Comparison of ENCODE assay signal across 8 mouse cellular contexts in the genomic region with DNA sequence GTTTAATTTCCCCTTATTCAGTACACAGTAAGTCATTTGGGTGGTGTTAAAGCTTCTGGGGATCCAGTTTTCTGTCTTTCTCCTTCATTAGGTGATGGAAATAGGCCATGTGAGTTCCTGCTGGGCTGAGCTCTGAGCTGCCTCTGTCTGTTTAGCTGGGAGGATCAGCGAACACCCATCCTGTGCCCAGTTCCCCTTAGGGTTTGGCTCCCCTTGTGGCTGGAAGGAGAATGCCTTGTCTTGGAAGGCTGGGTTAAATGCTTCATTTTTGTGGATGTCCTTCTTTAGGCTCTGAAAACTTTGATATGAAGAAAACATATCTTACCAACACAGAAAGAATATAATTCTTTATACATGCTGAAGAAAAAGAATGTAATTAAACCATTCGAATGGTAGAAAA. TPM values are rescaled to one million over a fixed set of nuclear protein-coding genes. Genes with fewer than 3 reads are reported as not detected.
DNase-seq lines count a peak whose midpoint lies in the region; ATAC-seq and TF ChIP-seq lines count a peak whose summit lies in the region.

No protein-coding gene starts in this region.

- peak; percentile 28 for DNase-seq in forebrain, embryonic 14.5 days (ENCODE audit: low spot score)
- no peak for DNase-seq in testis, postnatal 14 days (ENCODE audit: low spot score)
- peak; percentile 77 for DNase-seq in naive thymus-derived CD4-positive, alpha-beta T cell, adult 2 months (ENCODE audit: low read depth)
- no peak for DNase-seq in gastrocnemius, postnatal 10 days
- no peak for DNase-seq in layer of hippocampus, adult 9-11 months

- H3K9ac ChIP-seq in forebrain, embryonic 14.5 days (ENCODE audit: low read length): no peak overlapping the region
- no peak overlapping the region for H3K9ac ChIP-seq in forebrain, embryonic 12.5 days

- TF ChIP-seq POLR2A in testis, adult 2 months (IDR thresholded peaks at IDR 0.05; ENCODE audit: control insufficient read depth, low read depth, low read length): no peak
- no peak for TF ChIP-seq POLR2A in embryonic fibroblast, embryonic 13.5 days (IDR thresholded peaks at IDR 0.05; ENCODE audit: low read depth, low read length)

- H3K9me3 ChIP-seq in forebrain, embryonic 14.5 days (replicated peaks; ENCODE audit: control insufficient read depth, low read length): no peaks in the 10 kb centered on the region
- no peaks in the 10 kb centered on the region for H3K9me3 ChIP-seq in forebrain, embryonic 12.5 days

- no peaks in the 10 kb centered on the region for H3K27me3 ChIP-seq in forebrain, embryonic 14.5 days (replicated peaks; ENCODE audit: control insufficient read depth, insufficient read depth, low read length)
- no peaks in the 10 kb centered on the region for H3K27me3 ChIP-seq in forebrain, embryonic 12.5 days
- H3K27me3 ChIP-seq in testis, adult 2 months (ENCODE audit: control insufficient read depth, insufficient read depth, low read length): no peaks in the 10 kb centered on the region

- no peak overlapping the region for H3K27ac ChIP-seq in forebrain, embryonic 14.5 days (ENCODE audit: low read depth, low read length)
- H3K27ac ChIP-seq in forebrain, embryonic 12.5 days: no peak overlapping the region
- no peak overlapping the region for H3K27ac ChIP-seq in testis, adult 2 months (ENCODE audit: control insufficient read depth, insufficient read depth, low read depth, low read length)
- peak overlapping the region; percentile 35; the same call in 1 of the 2 replicates for H3K27ac ChIP-seq in embryonic fibroblast, embryonic 13.5 days (ENCODE audit: insufficient read depth, low read length)

- no peak overlapping the region for H3K4me3 ChIP-seq in forebrain, embryonic 14.5 days (ENCODE audit: low read depth, low read length)
- H3K4me3 ChIP-seq in forebrain, embryonic 12.5 days (replicated peaks): no peak overlapping the region
- no peak overlapping the region for H3K4me3 ChIP-seq in testis, adult 2 months (ENCODE audit: control insufficient read depth, low read depth, low read length)
- no peak overlapping the region for H3K4me3 ChIP-seq in embryonic fibroblast, embryonic 13.5 days (ENCODE audit: insufficient read depth, low read length)

- 71% methylated on average over 2 of the region's 2 CpGs for WGBS in forebrain, embryonic 14.5 days
- WGBS in forebrain, embryonic 12.5 days: 67% methylated on average over 2 of the region's 2 CpGs

- H3K4me1 ChIP-seq in forebrain, embryonic 14.5 days (ENCODE audit: control insufficient read depth, insufficient read depth, low read length): no peaks in the 10 kb centered on the region
- peaks cover 3% of the 10 kb centered on the region; the same call in 1 of the 2 replicates for H3K4me1 ChIP-seq in forebrain, embryonic 12.5 days
- H3K4me1 ChIP-seq in testis, adult 2 months (ENCODE audit: control insufficient read depth, insufficient read depth, low read length): no peaks in the 10 kb centered on the region
- peaks cover 2% of the 10 kb centered on the region; the same call in 1 of the 2 replicates for H3K4me1 ChIP-seq in embryonic fibroblast, embryonic 13.5 days (ENCODE audit: control insufficient read depth, insufficient read depth, low read length)

- H3K4me2 ChIP-seq in forebrain, embryonic 14.5 days (ENCODE audit: low read length): no peak overlapping the region
- no peak overlapping the region for H3K4me2 ChIP-seq in forebrain, embryonic 12.5 days

- no peak for ATAC-seq in forebrain, embryonic 14.5 days
- ATAC-seq in forebrain, embryonic 12.5 days (ENCODE audit: low FRiP score): no peak

- TF ChIP-seq CTCF in testis, adult 2 months (IDR thresholded peaks at IDR 0.05; ENCODE audit: control insufficient read depth, insufficient read depth, insufficient replicate concordance, low read depth, low read length): peak; percentile 42; the same call in 1 of the 2 replicates
- peak; percentile 29; the same call in 1 of the 2 replicates for TF ChIP-seq CTCF in embryonic fibroblast, embryonic 13.5 days (IDR thresholded peaks at IDR 0.05; ENCODE audit: borderline replicate concordance, insufficient read depth, low read length)

- no peaks in the 10 kb centered on the region for H3K36me3 ChIP-seq in forebrain, embryonic 14.5 days (ENCODE audit: control insufficient read depth, insufficient read depth, low read length)
- H3K36me3 ChIP-seq in forebrain, embryonic 12.5 days (replicated peaks): no peaks in the 10 kb centered on the region
- H3K36me3 ChIP-seq in testis, adult 2 months (ENCODE audit: control insufficient read depth, insufficient read depth, low read length): no peaks in the 10 kb centered on the region

RNA-seq across cellular contexts. Expression of gene Abi2, which starts 19.5 kb away (rescaled TPM):
- polyA plus RNA-seq in forebrain, embryonic 14.5 days (2014; fragmentation: Nextera tagmentation; extraction: Ambion mirVana): 51.1 and 59.1 TPM in 2 replicates
- 65.3 and 76.0 TPM in 2 replicates for polyA plus RNA-seq in forebrain, embryonic 12.5 days (2016; fragmentation: Nextera tagmentation; extraction: Ambion mirVana)
- 19.9 and 21.4 TPM in 2 replicates for polyA plus RNA-seq in testis, adult 2 months (2012; rRNA removed)
- 23.7 and 29.7 TPM in 2 replicates for polyA plus RNA-seq in embryonic fibroblast, embryonic 13.5 days (2011; ENCODE audit: insufficient read length, low read depth, missing spikeins)
- total RNA-seq in gastrocnemius, postnatal 10 days (2021): 10 to 100 TPM; 24.2 to 33.6 TPM

Comparison
In these comparisons a context has a peak if more than half of its experiments do, and no peak if none do; other contexts are left out.
1. DNase-seq: peak in forebrain, embryonic 14.5 days (single experiment) and naive thymus-derived CD4-positive, alpha-beta T cell, adult 2 months (single experiment); none in testis, postnatal 14 days (single experiment), gastrocnemius, postnatal 10 days (single experiment) and layer of hippocampus, adult 9-11 months (single experiment).